Mouse (Mus musculus): Measurements from ENCODE around the gene Abi3. TPM values are rescaled to one million over a fixed set of nuclear protein-coding genes. Genes with fewer than 3 reads are reported as not detected.

Abi3 gene
- polyA plus RNA-seq, 1 experiment from 2014 or later: 0.64 TPM

- H3K36me3 ChIP-seq (ENCODE audit: control insufficient read depth, insufficient read depth, low read length): no peaks in the 10 kb centered on the region
- no peak for ATAC-seq (ENCODE audit: low read depth)
- H3K4me1 ChIP-seq (ENCODE audit: control insufficient read depth, insufficient read depth, low read length): peaks cover 16% of the 10 kb centered on the region
- H3K9me3 ChIP-seq (ENCODE audit: control insufficient read depth, low read length): no peaks in the 10 kb centered on the region
- H3K27ac ChIP-seq (ENCODE audit: low read depth, low read length): no peak overlapping the region
- no peak overlapping the region for H3K9ac ChIP-seq (replicated peaks; ENCODE audit: low read depth, low read length)
- no peak overlapping the region for H3K4me2 ChIP-seq (ENCODE audit: low read depth, low read length)
- 32% methylated on average over 4 of the region's 4 CpGs for WGBS
- H3K4me3 ChIP-seq (ENCODE audit: low read depth, low read length): no peak overlapping the region
- H3K27me3 ChIP-seq (ENCODE audit: control insufficient read depth, insufficient read depth, low read length): peaks cover 70% of the 10 kb centered on the region
These were observed 12.7 kb downstream of the Abi3 start for GRCm38 (mm10) chr11:95829526-95830050.

DNA sequence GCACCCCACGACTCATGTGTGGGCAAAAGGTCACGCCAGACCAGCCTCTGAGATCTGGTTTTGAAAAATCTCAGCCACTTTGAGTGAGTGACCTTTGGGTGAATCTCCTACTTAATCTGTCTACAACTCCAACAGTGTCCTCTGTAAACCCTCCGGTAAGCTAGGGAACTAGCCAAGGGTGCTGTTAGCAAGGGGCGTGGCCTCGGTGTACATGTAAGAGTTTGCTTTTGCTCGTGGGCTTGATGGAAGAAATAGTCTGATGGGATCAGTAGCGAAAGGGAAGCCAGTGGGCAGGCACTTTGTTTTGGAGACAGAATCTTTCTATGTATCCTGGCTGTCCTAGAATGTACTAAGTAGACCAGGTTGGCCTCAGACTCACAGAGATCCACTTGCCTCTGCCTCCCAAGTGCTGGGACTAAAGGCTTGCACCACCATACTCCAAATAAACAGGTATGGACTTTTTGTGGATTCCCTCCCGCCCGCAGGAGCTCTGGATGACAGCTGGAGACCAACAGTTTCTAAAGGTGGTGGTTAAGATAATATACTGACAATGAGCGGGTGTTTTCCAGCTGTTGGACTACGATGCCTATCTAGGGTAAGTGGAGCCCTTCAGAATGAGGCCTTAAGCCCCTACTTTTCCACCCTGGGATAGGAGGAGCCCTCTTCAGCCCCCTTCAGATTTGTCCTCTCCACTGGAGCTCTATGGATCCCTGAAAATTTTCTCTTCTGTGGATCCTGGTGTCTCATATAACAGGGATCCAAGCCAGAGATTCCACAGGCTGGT is 13.9 kb downstream of the Abi3 start:
- WGBS: 77% methylated on average over 11 of the region's 11 CpGs
- Histone ChIP-seq H3K4me2 (ENCODE audit: low read depth, low read length) (no peak overlapping the region), H3K4me1 (ENCODE audit: control insufficient read depth, insufficient read depth, low read length) (peaks cover 16% of the 10 kb centered on the region), H3K9ac (replicated peaks; ENCODE audit: low read depth, low read length) (no peak overlapping the region), H3K27me3 (ENCODE audit: control insufficient read depth, insufficient read depth, low read length) (peaks cover 63% of the 10 kb centered on the region), H3K9me3 (ENCODE audit: control insufficient read depth, low read length) (no peaks in the 10 kb centered on the region), H3K4me3 (ENCODE audit: low read depth, low read length) (no peak overlapping the region), H3K36me3 (ENCODE audit: control insufficient read depth, insufficient read depth, low read length) (no peaks in the 10 kb centered on the region), H3K27ac (ENCODE audit: low read depth, low read length) (no peak overlapping the region)
- ATAC-seq (ENCODE audit: low read depth): no peak

DNA sequence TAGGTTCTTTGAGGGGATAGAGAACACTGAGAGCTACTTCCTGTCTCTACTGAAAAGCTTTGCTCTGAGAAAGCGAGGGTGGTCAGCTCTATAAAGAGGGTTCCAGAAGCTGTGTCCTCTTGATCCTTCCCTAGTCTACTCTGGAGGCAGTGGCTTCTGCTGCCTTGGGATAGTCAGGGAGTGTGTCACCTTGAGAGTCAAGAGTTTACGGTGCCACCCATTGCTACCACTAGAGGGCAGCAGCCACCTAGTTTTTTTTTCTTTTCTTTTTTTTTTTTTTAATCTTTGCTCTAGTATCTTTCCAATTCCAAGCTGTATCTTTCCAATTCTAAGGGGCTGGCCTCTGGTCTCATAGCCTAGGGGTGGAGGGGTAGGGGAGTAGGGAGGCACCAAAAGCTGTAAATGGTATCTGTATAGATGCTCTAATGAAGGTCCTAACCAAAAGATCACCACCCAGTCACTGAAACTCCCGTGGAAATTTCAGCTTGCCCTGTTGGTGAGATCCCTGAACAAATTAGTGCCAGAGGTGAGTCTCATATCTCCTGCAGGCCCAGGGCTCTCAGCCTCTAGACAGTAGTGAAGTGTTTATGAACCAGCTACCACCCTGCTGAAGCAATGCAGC is 14.7 kb downstream of the Abi3 start:
- Histone ChIP-seq H3K4me3 (ENCODE audit: low read depth, low read length) (no peak overlapping the region), H3K9me3 (ENCODE audit: control insufficient read depth, low read length) (no peaks in the 10 kb centered on the region), H3K4me1 (ENCODE audit: control insufficient read depth, insufficient read depth, low read length) (peaks cover 16% of the 10 kb centered on the region), H3K4me2 (ENCODE audit: low read depth, low read length) (no peak overlapping the region), H3K9ac (replicated peaks; ENCODE audit: low read depth, low read length) (no peak overlapping the region), H3K27me3 (ENCODE audit: control insufficient read depth, insufficient read depth, low read length) (peaks cover 56% of the 10 kb centered on the region), H3K27ac (ENCODE audit: low read depth, low read length) (no peak overlapping the region), H3K36me3 (ENCODE audit: control insufficient read depth, insufficient read depth, low read length) (no peaks in the 10 kb centered on the region)
- ATAC-seq (ENCODE audit: low read depth): no peak
- 22% methylated on average over 3 of the region's 3 CpGs for WGBS

- 16% methylated on average over 3 of the region's 3 CpGs for WGBS
These were observed 15.2 kb downstream of the Abi3 start for GRCm38 (mm10) chr11:95827168-95827447.

DNA sequence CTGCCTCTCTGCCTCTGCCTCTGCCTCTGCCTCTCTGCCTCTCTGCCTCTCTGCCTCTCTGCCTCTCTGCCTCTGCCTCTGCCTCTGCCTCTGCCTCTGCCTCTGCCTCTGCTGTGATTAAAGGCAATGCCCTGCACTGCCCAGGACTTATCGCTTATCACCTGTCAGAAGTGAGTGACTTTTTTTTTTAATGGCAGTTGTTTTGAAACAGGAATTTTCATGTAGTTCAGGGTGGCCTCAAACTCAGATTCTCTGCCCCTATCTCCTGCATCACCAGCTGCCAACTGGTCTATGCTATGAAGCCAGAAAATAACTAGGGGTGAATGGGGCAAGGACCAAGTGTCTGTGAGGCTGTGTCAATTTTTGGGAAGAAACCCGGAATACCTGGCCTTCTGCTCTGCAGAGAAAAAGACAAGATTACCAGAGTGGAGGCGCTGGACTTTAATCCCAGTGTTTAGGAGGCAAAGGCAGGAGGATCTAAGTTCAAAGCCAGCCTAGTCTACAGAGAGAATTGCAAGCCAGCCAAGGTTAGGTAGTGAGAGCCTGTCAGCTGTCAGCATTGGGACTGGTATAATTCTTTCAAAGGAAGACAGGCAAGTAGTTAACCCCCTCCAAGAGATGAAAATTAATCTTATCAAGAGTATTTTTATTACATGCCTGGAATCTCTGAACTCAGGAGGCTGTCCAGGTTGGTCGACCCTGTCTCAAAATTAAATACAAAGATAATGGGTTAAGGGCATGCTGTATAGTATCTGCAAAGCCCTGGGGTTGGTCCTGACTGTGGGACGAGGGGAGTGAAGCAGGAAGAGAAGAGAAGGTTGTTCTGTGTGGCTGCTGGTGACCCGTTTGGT is 15.7 kb downstream of the Abi3 start:
- 51% methylated on average over 6 of the region's 6 CpGs for WGBS
- no peak overlapping the region for H3K9ac ChIP-seq (replicated peaks; ENCODE audit: low read depth, low read length)

More at GRCm38 (mm10) chr11:95827168-95827447, 15.2 kb downstream of the Abi3 start:
- no peaks in the 10 kb centered on the region for H3K9me3 ChIP-seq (ENCODE audit: control insufficient read depth, low read length)
- H3K9ac ChIP-seq (replicated peaks; ENCODE audit: low read depth, low read length): no peak overlapping the region
- peaks cover 51% of the 10 kb centered on the region for H3K27me3 ChIP-seq (ENCODE audit: control insufficient read depth, insufficient read depth, low read length)
- no peaks in the 10 kb centered on the region for H3K36me3 ChIP-seq (ENCODE audit: control insufficient read depth, insufficient read depth, low read length)
- no peak for ATAC-seq (ENCODE audit: low read depth)
- H3K4me1 ChIP-seq (ENCODE audit: control insufficient read depth, insufficient read depth, low read length): peaks cover 16% of the 10 kb centered on the region
- no peak overlapping the region for H3K4me2 ChIP-seq (ENCODE audit: low read depth, low read length)
- H3K4me3 ChIP-seq (ENCODE audit: low read depth, low read length): no peak overlapping the region
- H3K27ac ChIP-seq (ENCODE audit: low read depth, low read length): no peak overlapping the region

GRCm38 (mm10) chr11:95825625-95826024 is 16.7 kb downstream of the Abi3 start:
- H3K36me3 ChIP-seq (ENCODE audit: control insufficient read depth, insufficient read depth, low read length): no peaks in the 10 kb centered on the region
- no peak overlapping the region for H3K9ac ChIP-seq (replicated peaks; ENCODE audit: low read depth, low read length)
- H3K9me3 ChIP-seq (ENCODE audit: control insufficient read depth, low read length): no peaks in the 10 kb centered on the region
- peaks cover 11% of the 10 kb centered on the region for H3K4me1 ChIP-seq (ENCODE audit: control insufficient read depth, insufficient read depth, low read length)
- no peak for ATAC-seq (ENCODE audit: low read depth)
- no peak overlapping the region for H3K4me2 ChIP-seq (ENCODE audit: low read depth, low read length)
- H3K27me3 ChIP-seq (ENCODE audit: control insufficient read depth, insufficient read depth, low read length): peaks cover 38% of the 10 kb centered on the region
- H3K4me3 ChIP-seq (ENCODE audit: low read depth, low read length): no peak overlapping the region
- no peak overlapping the region for H3K27ac ChIP-seq (ENCODE audit: low read depth, low read length)
- WGBS: 59% methylated on average over 3 of the region's 3 CpGs

More for the DNA sequence above, 15.7 kb downstream of the Abi3 start:
- Histone ChIP-seq H3K36me3 (ENCODE audit: control insufficient read depth, insufficient read depth, low read length) (no peaks in the 10 kb centered on the region), H3K27ac (ENCODE audit: low read depth, low read length) (no peak overlapping the region), H3K27me3 (ENCODE audit: control insufficient read depth, insufficient read depth, low read length) (peaks cover 47% of the 10 kb centered on the region), H3K4me2 (ENCODE audit: low read depth, low read length) (no peak overlapping the region), H3K4me3 (ENCODE audit: low read depth, low read length) (no peak overlapping the region), H3K4me1 (ENCODE audit: control insufficient read depth, insufficient read depth, low read length) (peaks cover 16% of the 10 kb centered on the region), H3K9me3 (ENCODE audit: control insufficient read depth, low read length) (no peaks in the 10 kb centered on the region)
- no peak for ATAC-seq (ENCODE audit: low read depth)

GRCm38 (mm10) chr11:95824877-95825243 is 17.4 kb downstream of the Abi3 start:
- under 1% methylated on average over 11 of the region's 11 CpGs for WGBS
- Histone ChIP-seq H3K4me3 (ENCODE audit: low read depth, low read length) (peak overlapping the region; percentile 66), H3K27me3 (ENCODE audit: control insufficient read depth, insufficient read depth, low read length) (peaks cover 31% of the 10 kb centered on the region), H3K4me1 (ENCODE audit: control insufficient read depth, insufficient read depth, low read length) (peaks cover 5% of the 10 kb centered on the region; the same call in 1 of the 2 replicates), H3K36me3 (ENCODE audit: control insufficient read depth, insufficient read depth, low read length) (no peaks in the 10 kb centered on the region), H3K9ac (replicated peaks; ENCODE audit: low read depth, low read length) (peak overlapping the region; percentile 66), H3K27ac (ENCODE audit: low read depth, low read length) (no peak overlapping the region), H3K9me3 (ENCODE audit: control insufficient read depth, low read length) (no peaks in the 10 kb centered on the region), H3K4me2 (ENCODE audit: low read depth, low read length) (peak overlapping the region; percentile 99)
- ATAC-seq (ENCODE audit: low read depth): no peak; the same call in 1 of the 2 replicates

GRCm38 (mm10) chr11:95824071-95824876 is 18.0 kb downstream of the Abi3 start, which contains the start of gene Phospho1:
Gene Phospho1 (plus strand): TSS chr11:95824499.
- Histone ChIP-seq H3K4me3 (ENCODE audit: low read depth, low read length) (peak within 1 kb of the TSS; percentile 66), H3K9ac (replicated peaks; ENCODE audit: low read depth, low read length) (peak within 1 kb of the TSS; percentile 66), H3K27ac (ENCODE audit: low read depth, low read length) (no peak within 1 kb of the TSS), H3K27me3 (ENCODE audit: control insufficient read depth, insufficient read depth, low read length) (peaks cover 26% of the 10 kb centered on the region), H3K9me3 (ENCODE audit: control insufficient read depth, low read length) (no peaks in the 10 kb centered on the region), H3K4me1 (ENCODE audit: control insufficient read depth, insufficient read depth, low read length) (peaks cover 5% of the 10 kb centered on the region; the same call in 1 of the 2 replicates), H3K4me2 (ENCODE audit: low read depth, low read length) (peak within 1 kb of the TSS; percentile 99), H3K36me3 (ENCODE audit: control insufficient read depth, insufficient read depth, low read length) (no peaks in the 10 kb centered on the region)
- WGBS: under 1% methylated on average over 75 of the region's 78 CpGs
- ATAC-seq (ENCODE audit: low read depth): peak; percentile 98

Measured in neural tube, embryonic 14.5 days (tissue).